In the genomic region with DNA sequence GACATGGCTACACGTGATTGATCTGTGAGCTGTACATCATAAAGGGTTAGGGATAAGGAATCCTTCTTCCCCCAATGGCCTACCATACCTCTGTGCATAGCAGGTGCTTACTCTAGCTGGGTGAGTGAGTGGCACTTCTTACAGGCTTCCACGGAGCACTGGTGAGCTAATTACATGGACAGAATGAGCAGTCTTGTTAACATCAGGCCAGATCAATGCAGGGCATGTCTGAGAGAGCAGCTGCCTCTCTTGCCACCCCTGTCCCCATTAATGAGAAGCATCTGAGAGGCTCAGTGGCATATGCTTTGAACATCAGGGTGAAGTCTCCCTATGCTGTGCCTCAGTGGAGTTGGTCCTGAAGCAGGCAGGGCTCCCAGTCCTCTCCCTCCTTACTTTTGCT, we compare ENCODE assay signal across 10 mouse cellular contexts.
"Had no signal": no experiment of that assay in that cellular context is flagged by ENCODE, and none has a peak within 500 bp of the region (broad histone marks: within the 10 kb centered on the region; RNA-seq: fewer than 3 reads in every experiment).

No protein-coding gene starts in this region.

- H3K4me2 ChIP-seq: limb, embryonic 15.5 days; liver, embryonic 12.5 days; lung, embryonic 14.5 days had no signal

- H3K9me3 ChIP-seq: limb, embryonic 15.5 days; liver, embryonic 12.5 days had no signal

- ATAC-seq: liver, embryonic 12.5 days had no signal

- H3K27me3 ChIP-seq: limb, embryonic 15.5 days; liver, embryonic 12.5 days had no signal

- H3K9ac ChIP-seq: limb, embryonic 15.5 days; liver, embryonic 12.5 days; lung, embryonic 14.5 days had no signal

- H3K4me3 ChIP-seq: left cerebral cortex, adult 2 months; limb, embryonic 15.5 days; liver, embryonic 12.5 days had no signal

- H3K27ac ChIP-seq: left cerebral cortex, adult 2 months; limb, embryonic 15.5 days; liver, embryonic 12.5 days had no signal

- H3K4me1 ChIP-seq: liver, embryonic 12.5 days had no signal

- H3K36me3 ChIP-seq: limb, embryonic 15.5 days; liver, embryonic 12.5 days had no signal

- DNase-seq: kidney, postnatal 25 days; lung, embryonic 14.5 days; lung, postnatal 10 days; lung, postnatal 4 days; midbrain, embryonic 14.5 days; thymus, adult 18-20 months; thymus, postnatal 14 days had no signal
